Mouse (Mus musculus): ENCODE results near the gene Pus7. TPM values are rescaled to one million over a fixed set of nuclear protein-coding genes. Genes with fewer than 3 reads are reported as not detected.

The Pus7 gene
- total RNA-seq (2021) (10 to 100 TPM; 16.8 to 17.9 TPM), polyA plus RNA-seq (2012; rRNA removed) (2.5 and 3.0 TPM in 2 replicates)
- long read RNA-seq, transcript Pus7-201 (16 exons, 3,407 nt) = major isoform, 14 of 17 reads
- long read RNA-seq, partial matches to known transcripts = 1 of 17 reads
- long read RNA-seq, other reads (novel, unspliced or antisense) = 1 of 17 reads

DNA sequence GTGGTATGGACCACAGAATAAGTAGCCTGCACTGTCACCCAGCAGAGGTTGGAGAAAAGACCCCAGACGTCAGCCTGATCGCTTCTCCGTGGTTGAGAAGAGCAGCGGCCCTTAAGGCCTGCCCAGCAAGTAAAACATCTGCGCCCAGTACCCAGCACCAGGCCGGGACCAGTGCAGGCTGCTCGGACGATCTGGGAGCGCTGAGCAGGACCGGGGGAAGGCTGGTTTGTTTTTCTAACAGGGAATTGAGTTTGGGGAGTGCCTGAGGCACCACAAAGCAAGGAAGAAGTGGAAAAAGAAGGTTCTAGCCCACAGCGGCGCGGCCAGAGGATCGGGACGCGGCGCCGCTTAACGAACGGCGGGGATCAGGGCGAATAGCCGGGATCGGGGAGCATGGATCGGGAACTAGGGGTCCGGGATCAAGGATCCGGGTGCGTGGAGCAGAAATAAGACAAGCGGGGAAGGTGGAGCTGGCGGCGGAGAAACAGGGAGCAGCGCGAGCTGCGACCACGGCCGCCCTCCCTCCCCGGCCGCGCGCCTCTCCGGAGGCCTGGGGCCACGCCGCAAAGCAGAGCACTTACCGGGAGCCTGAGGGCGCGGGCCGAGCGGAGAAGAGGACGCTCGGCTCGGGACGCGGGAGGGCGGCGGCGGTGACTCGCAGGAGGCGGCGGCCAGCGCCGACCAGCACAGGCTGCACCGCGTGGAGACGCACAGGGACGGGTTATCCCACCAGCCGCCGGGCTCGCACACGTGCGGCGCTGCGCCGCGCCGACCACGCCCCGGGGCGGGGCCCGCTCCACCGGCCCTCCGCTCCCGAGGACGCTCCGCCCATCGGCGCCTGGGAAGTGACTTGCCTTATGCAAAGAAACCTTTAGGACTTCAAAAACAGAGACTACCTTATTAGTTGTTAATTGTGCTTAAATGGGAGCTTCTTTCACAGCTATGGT, at the start of gene Pus7:
Pus7 (minus strand) TSS at position 781 of the 947 bp plus-strand sequence.
- DNase-seq = peak; percentile 94

DNA sequence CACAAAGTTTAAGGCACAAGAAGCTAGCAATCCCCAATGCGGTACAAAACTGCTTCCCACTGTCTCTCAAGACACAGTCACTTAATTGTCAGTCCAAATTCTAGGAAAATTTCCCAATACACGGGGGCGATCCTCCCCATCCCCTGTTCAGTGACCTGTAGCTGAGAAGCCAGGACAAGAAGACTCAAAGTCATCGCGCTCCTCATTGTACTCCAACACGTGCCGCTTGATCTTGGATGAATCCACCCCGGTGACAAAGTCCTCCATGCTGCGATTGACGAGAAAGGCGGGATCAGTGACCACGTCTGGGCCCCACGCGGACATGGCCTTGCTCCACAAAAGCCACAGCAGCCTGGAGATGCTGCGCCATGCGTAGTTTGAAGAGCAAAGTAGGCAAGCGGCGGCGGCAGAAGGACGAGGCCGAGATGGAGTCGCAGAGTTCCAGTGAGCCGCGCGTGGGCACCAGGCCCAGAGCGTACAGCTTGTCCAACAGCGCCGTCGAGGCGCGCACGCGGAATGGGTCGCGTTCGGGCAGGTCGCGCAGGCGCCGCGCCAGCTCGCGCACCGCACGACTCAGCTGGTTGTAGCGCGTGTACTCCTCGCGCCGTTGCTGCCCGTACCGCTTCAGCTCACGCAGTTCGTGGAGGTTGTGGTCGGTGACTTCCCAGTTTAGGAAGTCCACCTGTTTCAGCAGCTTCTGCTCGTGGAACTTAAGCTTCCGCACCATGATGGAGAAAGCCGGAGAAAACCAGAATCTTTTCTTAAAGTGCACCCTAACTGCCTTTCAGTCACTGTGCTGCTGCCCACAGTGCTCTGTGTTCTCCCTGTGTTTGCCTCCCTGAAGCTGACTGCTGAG, 47.6 kb upstream of the Pus7 start:
- peak; percentile 54 for DNase-seq

DNA sequence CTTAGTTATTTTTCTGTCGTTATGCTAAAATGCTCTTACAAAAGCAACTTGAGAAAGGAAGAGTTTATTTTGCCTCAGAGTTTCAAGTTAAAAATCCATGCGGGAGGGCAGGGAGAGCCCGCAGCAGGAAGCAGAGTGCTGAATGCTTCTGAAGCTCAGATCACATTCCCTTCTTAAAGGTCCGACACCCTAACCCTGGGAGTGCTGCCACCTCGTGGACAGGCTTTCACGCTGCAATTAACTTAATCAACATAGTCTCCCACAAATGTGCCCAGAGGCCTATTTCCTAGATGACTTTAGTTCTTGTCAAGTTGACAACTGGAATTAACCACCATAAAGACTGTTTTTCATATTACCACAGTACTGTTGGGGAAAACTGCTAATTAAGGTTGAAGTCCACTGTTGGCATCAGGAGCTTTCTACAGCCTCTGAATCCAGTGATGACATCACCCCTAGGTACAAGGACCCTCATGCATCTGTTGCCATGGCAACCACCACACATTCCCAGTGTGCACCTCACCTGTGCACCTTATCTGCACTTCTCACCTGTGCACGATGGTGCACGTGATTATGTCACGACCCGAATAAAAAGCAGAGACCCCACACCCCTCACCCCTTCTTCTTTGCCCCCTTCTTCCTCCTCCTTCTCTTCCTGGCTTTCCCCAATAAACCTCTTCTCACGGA, 43.0 kb upstream of the Pus7 start:
- peak; percentile 66 for DNase-seq

DNA sequence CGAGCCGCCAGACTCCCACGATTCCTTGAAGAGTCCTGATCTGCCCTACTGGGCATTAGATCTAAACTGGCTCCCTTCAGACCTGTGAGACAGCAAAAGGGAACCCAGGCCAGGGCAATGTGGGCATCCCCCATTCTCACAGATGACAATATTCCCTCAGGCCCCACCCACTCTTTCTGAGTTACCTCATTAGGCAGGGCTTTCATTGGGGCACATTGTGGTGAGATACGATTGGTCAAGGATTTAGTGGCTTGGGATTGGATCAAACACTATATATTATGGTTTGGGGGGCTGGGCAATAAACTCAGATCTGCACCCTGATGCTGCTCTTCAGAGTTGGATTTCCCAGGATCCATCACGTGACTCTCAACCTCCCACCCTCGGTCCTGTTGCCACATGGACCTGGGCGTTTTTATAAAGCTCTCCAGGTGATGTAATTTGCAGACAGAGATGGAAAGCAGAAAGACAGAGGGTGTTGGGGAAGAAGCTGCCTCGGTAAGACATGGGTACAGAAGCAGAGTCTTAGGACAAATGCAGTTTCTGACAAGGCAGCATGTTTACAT, 40.7 kb upstream of the Pus7 start:
- no peak for DNase-seq

DNA sequence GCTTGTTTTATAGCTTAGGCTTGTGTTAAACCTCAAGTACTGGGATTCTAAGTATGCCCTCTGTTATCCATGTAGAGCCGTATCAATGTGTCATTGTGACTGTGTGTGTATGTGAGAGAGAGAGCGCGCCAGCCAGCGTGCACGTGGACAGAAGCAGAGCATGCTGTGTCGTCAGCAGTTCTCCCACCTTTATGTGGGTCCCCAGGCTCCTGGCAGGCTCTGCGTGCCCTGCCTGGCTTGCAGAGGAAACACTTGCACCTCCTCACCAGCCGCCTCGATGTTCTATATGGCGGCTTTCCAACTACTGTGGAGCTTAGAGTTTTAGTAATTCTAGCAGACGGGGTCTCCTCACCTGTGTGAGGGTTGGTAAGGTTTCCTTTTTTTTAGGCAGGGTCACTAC, 38.8 kb upstream of the Pus7 start:
- DNase-seq = no peak

DNA sequence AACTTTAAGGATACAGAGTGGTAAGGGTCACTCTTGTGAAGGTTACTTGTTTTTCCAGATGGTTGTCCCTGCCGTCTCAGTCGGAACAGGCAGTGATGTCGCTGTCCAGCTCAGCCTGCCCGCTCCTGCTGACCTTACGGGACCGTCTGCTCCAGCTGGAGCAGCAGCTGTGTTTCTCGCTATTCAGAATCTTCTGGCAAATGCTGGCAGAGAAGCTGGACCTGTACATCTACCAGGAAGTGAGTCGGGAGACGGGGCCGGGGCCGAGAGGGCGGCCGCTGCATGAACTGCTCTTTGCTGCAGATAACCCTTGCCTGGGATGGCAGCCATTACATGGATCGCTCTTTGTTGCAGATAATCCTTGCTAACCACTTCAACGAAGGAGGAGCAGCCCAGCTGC, 33.2 kb upstream of the Pus7 start:
- no peak for DNase-seq

DNA sequence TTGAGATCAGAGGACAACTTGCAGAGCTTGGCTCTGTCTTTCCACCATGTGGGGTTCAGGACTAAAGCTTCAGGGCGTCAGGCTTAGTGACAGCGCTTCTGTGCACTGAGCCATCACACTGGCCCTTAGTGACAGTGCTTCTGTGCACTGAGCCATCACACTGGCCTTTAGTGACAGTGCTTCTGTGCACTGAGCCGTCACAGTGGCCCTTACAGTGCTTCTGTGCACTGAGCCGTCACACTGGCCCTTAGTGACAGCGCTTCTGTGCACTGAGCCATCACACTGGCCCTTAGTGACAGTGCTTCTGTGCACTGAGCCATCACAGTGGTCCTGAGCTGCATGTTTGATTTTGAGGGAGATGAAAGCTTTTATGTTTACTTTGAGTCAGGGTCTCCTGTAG, 31.3 kb upstream of the Pus7 start:
- no peak for DNase-seq

DNA sequence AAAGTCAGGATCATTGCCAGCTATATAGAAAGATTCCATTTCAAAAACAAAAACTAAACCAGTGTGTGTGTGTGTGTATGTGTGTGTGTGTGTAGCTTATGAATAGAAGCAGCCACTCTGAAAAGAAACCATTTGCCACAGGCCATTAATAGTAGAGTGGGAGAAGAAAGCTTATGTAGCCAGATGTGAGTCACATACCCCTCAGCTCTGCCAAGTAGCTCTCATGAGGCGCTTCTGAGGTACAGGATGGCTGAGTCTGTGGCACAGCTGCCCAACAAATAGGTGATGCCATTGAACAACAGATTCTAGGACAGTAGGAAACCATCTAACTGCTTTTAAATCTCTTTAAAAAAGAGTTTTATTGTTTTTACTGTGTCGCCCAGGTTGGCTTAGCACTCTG, 9.2 kb upstream of the Pus7 start:
- DNase-seq = no peak

DNA sequence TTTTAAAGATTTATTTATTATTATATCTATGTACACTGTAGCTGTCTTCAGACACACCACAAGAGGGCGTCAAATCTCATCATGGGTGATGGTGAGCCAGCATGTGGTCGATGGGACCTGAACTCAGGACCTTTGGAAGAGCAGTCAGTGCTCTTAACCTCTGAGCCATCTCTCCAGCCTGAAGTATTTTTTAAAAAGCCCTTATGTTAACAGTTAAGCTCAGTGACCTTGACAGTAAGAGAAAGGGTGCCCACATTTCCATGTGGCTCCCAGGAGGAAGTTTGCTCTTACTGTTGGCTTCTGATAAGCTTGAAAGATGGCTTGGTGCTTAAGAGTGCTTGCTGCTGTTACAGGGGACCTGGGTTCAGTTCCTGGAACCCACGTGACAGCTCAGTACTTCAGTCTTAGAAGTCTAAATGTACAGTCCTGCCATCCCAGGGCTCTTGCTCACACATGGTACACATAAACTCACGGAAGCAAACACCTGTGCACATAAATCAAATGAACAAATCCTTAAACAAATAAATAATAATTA, 5.6 kb upstream of the Pus7 start:
- no peak for DNase-seq

DNA sequence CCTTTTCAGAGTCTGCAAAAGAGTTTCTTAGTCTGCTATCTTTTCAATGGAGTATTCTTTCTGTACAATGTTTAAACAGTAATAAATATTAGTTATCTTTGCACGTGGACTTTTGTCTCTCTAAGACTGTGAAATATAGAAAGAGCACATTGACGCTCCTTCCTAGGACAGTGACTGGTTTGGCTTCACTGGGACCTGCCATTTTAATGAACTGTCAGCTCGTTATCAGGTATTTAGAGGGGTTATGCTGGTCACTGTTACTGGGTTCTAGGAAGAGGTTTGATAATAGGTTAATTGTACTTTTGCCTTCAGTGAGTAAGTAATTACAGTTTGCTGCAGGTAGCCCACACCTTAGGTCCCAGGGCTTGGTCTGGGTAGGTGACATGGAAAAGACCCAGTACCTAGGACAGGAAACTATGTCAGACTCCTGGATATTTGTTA, 4.9 kb upstream of the Pus7 start:
- no peak for DNase-seq

DNA sequence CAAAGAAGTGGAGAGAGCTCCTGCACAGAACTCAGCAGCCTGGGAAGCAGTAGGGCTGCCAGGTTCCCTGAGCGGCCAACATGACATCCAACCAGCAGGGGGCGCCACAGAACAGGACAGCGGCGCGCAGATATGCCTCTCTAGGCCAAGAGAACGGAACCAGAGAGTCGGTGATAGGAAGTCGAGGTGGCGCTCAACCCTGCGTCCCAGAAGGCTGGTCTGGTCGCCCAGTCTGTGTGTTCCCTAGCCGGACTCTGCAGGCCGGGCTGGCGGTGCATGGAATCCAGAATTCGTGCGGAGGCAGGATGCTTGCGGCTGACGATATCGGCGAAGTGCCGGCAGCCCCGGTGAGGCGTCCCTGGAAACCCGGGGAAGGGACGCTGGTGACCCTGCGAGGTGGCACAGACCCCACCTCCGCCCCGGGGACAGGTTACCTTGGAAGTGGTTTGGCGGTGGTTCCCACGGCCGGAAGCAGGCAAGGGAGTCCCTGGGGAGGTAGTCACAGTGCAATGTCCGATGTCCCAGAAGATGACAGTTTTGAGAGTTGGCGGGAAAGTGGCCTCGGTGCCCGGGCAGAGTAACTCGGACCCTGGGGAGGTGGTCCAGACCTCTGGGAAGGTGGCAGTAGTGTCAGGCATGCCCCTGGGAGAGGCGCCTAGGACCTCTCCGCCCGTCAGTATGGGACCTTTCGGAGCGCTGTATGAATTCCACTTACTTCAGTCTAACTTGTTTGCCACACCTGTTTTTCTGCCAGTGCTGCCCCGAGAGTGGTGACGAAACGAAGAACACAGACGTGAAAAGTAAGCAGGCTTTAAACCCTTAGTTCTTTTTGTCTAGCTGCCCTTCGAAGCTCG, 4.3 kb upstream of the Pus7 start, which contains the start of gene Rint1:
Rint1 (plus strand) TSS at position 176 of the 854 bp plus-strand sequence.
- DNase-seq = peak; percentile 94

DNA sequence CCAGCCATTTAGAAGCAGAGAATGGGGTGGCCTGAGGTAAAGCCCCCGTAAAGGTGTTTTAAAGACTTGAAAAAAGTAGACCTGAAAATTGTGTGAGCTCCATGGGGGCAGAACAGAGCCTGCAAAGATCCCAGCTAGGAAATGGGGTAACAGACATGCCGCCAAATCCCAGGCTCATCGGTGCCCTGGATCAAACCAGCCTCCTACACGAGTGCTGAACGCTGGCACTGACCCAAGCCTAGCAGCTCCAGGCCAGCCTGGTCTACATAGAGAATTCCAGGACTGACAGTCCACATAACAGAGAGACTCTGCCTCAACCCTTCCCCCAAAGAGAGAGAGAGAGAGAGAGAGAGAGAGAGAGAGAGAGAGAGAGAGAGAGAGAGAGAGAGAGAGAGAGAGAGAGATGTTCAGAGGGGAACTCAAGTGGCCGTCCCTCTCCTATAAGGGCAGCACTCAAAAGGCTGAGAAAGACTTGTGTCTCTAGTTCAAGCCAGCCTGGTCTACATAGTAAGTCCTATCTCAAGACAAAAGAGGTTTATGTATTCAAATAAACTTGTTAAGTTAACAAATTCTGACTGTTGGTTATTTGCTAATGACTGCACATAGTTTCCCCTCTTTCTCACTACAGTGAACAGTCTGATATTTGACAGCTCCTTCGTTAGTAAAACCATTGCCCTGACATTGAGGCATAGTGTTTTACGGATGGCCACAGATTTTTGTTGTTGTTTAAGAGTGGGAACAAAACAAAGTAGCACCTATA, 1.3 kb downstream of the Pus7 start:
- no peak for DNase-seq

DNA sequence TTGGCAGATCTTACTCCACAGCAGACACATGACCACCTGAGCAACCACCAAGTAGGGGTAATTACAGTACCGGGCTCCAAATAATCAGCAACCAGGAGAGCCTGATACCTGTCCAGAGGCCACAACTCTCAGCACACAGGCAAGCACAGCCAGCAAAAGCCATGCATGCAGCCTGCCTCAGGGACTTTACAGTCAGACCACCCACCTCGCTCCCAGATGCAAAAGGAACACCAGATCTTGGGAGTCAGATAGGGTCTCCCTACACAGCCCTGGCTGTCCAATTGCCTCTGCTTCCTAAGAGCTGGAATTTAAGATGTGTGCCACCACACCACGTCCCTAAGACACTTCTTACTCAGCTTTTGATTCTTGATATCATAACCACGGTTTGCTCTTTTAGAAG, 2.3 kb downstream of the Pus7 start:
- no peak for DNase-seq

DNA sequence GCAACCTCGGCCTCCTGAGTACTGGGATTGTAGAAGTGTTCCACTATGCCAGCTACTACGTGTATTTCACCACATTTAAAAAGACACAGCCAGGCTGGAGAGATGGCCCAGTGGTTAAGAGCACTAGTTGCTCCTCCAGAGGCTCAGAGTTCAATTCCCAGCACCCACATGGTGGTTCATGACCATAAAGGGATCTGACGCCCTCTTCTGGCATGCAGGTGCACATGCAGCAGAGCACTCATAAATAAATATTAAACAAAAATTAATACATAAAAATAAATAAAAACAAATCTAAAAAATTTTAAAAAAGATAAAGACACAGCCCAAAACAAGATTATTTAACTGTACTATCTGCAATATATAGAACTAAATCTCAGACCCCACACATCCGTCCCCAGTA, 3.0 kb downstream of the Pus7 start:
- no peak for DNase-seq

DNA sequence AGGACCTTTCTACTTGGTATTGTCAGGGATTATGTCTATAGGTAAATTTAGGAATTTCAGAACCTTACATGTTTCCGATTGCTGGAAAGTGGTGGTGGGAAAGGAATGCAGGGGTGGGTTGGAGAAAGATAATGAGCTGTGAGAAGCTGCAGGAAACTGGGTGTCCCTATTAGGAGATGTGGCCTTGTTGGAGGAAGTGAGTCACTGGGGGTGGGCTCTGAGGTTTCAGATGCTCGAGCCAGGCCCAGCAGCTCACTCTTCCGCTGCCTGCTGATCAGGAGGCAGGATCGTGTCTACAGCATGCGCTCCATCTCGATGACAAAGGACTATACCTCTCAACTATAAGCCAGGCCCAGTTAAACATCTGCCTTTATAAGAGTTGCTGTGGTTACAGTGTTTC, 9.3 kb downstream of the Pus7 start:
- DNase-seq = no peak

DNA sequence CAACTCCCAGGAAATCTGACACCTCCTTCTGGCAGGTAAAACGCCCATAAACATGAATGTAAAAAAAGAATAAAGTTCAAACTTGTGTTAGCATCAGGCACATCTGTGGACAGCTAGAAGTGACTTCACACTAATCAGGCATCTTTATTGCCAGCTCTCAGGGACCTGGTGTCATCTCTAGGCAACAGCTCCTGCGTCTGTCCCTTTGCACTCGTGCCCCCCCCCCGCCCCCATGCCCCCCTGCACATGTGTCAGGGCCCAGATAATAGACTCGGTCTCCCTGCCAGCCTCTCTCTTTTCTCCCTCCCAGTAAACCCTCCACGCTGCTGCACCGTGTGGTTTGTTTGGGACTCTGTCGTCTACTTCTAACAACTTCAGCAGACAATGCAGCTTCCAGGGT, 12.4 kb downstream of the Pus7 start:
- no peak for DNase-seq

DNA sequence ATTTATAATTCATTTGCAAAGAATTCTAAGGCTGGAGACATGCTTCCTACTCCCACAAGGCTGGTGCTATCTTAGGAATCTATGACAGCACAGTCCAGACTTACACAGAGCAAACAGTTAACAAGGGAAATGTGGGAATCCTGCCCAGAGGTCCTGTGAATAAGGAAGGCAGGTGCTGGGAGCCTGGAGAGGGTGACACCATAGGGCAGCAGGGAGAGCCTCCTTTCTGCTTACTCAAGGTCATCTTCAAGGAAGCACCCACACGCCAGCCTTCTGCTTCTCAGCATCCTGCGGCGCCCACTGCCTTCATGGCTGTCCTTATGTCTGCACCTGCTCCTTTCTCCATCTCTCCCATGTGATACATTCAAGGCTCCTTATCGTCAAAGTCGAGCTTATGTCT, 19.0 kb downstream of the Pus7 start:
- DNase-seq = no peak

DNA sequence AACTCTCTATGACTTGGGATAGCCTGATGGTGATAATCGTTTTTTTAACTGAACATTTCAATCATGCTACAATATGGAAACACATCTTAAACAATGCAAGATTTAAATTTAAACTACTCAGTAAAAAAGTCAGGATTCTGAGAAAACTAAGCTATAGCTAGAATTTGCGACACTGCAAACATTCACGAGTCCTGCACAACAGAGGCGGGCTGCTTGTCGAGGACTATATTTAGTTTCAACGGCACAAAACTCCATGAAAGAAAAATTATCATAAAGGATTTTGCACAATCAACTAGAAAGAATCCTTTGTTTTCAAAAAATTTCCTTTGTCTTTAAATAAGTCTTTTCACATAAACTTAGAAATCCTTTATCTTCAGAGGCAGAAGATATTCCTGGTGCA, 21.0 kb downstream of the Pus7 start:
- DNase-seq = no peak

DNA sequence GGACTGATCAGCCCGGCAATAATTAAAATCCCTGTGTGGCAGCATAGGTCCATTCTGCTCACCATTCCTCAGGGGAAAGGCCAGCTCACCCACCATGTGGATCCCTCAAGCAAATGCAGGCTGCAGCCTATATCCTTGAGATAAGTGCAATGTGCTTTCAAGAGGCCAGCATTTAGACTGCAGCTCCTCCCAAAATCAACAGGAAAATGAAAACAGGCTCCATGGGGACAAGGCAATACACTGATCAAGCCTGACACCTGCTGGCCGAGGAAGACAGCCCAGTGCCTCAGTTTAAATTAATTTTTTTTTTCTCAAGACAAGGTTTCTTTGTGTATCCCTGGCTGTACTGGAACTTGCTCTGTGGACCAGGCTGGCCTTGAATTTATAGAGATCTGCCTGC, 24.9 kb downstream of the Pus7 start:
- DNase-seq = peak; percentile 19

DNA sequence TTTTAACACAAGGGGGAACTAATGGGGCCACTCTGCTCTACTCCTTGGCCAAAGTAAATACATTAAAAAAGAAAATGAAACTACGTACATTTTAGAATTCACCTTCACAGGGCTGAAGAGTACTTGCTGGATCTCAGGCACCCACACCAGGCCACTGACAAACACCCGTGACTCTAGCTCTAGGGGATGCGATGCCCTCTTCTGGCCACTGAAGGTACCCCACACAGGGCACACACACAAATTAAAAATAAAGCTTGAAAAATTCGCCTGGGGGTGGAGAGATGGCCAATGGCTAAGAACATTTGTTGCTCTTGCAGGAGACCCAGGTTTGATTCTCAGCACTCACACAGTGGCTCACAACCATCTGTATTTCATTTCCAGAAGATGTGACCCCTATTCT, 27.1 kb downstream of the Pus7 start:
- DNase-seq = no peak
